ENCODE assay signal across 9 mouse cellular contexts in genomic region chr7:134550221-134550809, GRCm38 (mm10).
A peak's percentile ranks its signal among the peaks of the same experiment; 100 is the strongest.
DNase-seq lines count a peak whose midpoint lies in the region; ATAC-seq and TF ChIP-seq lines count a peak whose summit lies in the region.
"Had no signal": no experiment of that assay in that cellular context is flagged by ENCODE, and none has a peak within 500 bp of the region (broad histone marks: within the 10 kb centered on the region; RNA-seq: fewer than 3 reads in every experiment).

No protein-coding gene starts in this region.

- DNase-seq in heart, adult 2 months = peak; percentile 32 to 40
- peak; percentile 62 for DNase-seq in left cerebral cortex, postnatal 4 days
- peak; percentile 64 to 65 for DNase-seq in right cerebral cortex, postnatal 10 days (ENCODE audit: low spot score in 2 of 2)
- DNase-seq in MN1 (ENCODE audit: low spot score) = no peak
- no peak for DNase-seq in cerebellum, adult 8-10 months

- H3K4me2 ChIP-seq in heart, embryonic 12.5 days = no peak overlapping the region
- H3K4me2 ChIP-seq in forebrain, embryonic 15.5 days (replicated peaks) = peak overlapping the region; percentile 10; the same call in 1 of the 2 replicates
- no peak overlapping the region for H3K4me2 ChIP-seq in intestine, embryonic 16.5 days (ENCODE audit: low read depth, low read length)
- H3K4me2 ChIP-seq: liver, embryonic 15.5 days had no signal

- H3K4me1 ChIP-seq in heart, adult 2 months (ENCODE audit: control insufficient read depth, insufficient read depth, low read length) = peaks cover 2% of the 10 kb centered on the region
- peaks cover 16% of the 10 kb centered on the region for H3K4me1 ChIP-seq in heart, embryonic 12.5 days (replicated peaks)
- H3K4me1 ChIP-seq in forebrain, embryonic 15.5 days = peaks cover 31% of the 10 kb centered on the region
- peaks cover 6% of the 10 kb centered on the region; the same call in 1 of the 2 replicates for H3K4me1 ChIP-seq in intestine, embryonic 16.5 days (ENCODE audit: control insufficient read depth, insufficient read depth, low read length)
- H3K4me1 ChIP-seq: liver, embryonic 15.5 days had no signal

- H3K4me3 ChIP-seq in heart, adult 2 months = no peak overlapping the region
- H3K4me3 ChIP-seq in heart, embryonic 12.5 days = no peak overlapping the region
- H3K4me3 ChIP-seq in forebrain, embryonic 15.5 days = no peak overlapping the region
- H3K4me3 ChIP-seq in intestine, embryonic 16.5 days (ENCODE audit: low read length) = no peak overlapping the region
- H3K4me3 ChIP-seq: liver, embryonic 15.5 days had no signal

- 0 out of 2 replicates have a peak, but pooled peaks cover 7% of the 10 kb centered on the region for H3K9me3 ChIP-seq in heart, embryonic 12.5 days (replicated peaks)
- H3K9me3 ChIP-seq in forebrain, embryonic 15.5 days = no peaks in the 10 kb centered on the region
- no peaks in the 10 kb centered on the region for H3K9me3 ChIP-seq in intestine, embryonic 16.5 days (ENCODE audit: control insufficient read depth, low read length)
- H3K9me3 ChIP-seq: liver, embryonic 15.5 days had no signal

- H3K36me3 ChIP-seq in heart, adult 2 months (ENCODE audit: control insufficient read depth, insufficient read depth, low read length) = no peaks in the 10 kb centered on the region
- H3K36me3 ChIP-seq in heart, embryonic 12.5 days = no peaks in the 10 kb centered on the region
- no peaks in the 10 kb centered on the region for H3K36me3 ChIP-seq in forebrain, embryonic 15.5 days
- no peaks in the 10 kb centered on the region for H3K36me3 ChIP-seq in intestine, embryonic 16.5 days (ENCODE audit: control insufficient read depth, insufficient read depth, low read length)
- H3K36me3 ChIP-seq: liver, embryonic 15.5 days had no signal

- no peak overlapping the region for H3K27ac ChIP-seq in heart, adult 2 months
- no peak overlapping the region for H3K27ac ChIP-seq in heart, embryonic 12.5 days (ENCODE audit: poor library complexity, severe bottlenecking)
- peak overlapping the region; percentile 32; the same call in 1 of the 2 replicates for H3K27ac ChIP-seq in forebrain, embryonic 15.5 days (replicated peaks)
- H3K27ac ChIP-seq in intestine, embryonic 16.5 days (ENCODE audit: low read length) = no peak overlapping the region
- H3K27ac ChIP-seq: liver, embryonic 15.5 days had no signal

- WGBS in heart, adult 2 months = 26% methylated on average over 7 of the region's 7 CpGs
- WGBS in heart, embryonic 12.5 days = 28% methylated on average over 7 of the region's 7 CpGs
- 20% methylated on average over 7 of the region's 7 CpGs for WGBS in forebrain, embryonic 15.5 days
- 40% methylated on average over 7 of the region's 7 CpGs for WGBS in intestine, embryonic 16.5 days

- H3K9ac ChIP-seq in heart, adult 2 months (ENCODE audit: low read depth, low read length) = no peak overlapping the region
- H3K9ac ChIP-seq in heart, embryonic 12.5 days = no peak overlapping the region
- H3K9ac ChIP-seq in forebrain, embryonic 15.5 days (replicated peaks) = no peak overlapping the region
- H3K9ac ChIP-seq in intestine, embryonic 16.5 days (ENCODE audit: low read depth, low read length) = no peak overlapping the region
- H3K9ac ChIP-seq: liver, embryonic 15.5 days had no signal

- intact Hi-C loops in heart, adult 2 months (cut with DNase I) = no loop called here
- intact Hi-C loops in left cerebral cortex, postnatal 4 days (cut with DNase I) = no loop called here

- H3K27me3 ChIP-seq in heart, adult 2 months (ENCODE audit: control insufficient read depth, insufficient read depth, low read length) = no peaks in the 10 kb centered on the region
- no peaks in the 10 kb centered on the region for H3K27me3 ChIP-seq in heart, embryonic 12.5 days (replicated peaks)
- no peaks in the 10 kb centered on the region for H3K27me3 ChIP-seq in forebrain, embryonic 15.5 days
- no peaks in the 10 kb centered on the region for H3K27me3 ChIP-seq in intestine, embryonic 16.5 days (replicated peaks; ENCODE audit: control insufficient read depth, insufficient read depth, low read length)
- H3K27me3 ChIP-seq: liver, embryonic 15.5 days had no signal

- TF ChIP-seq POLR2A in heart, adult 2 months (IDR thresholded peaks at IDR 0.05; ENCODE audit: insufficient read depth, low read depth, low read length) = no peak

- TF ChIP-seq CTCF in heart, adult 2 months (IDR thresholded peaks at IDR 0.05) = no peak

- ATAC-seq in heart, embryonic 12.5 days (ENCODE audit: insufficient number of reproducible peaks, low FRiP score) = no peak
- ATAC-seq in forebrain, embryonic 15.5 days (replicated peaks) = peak; percentile 93
- peak; percentile 83 for ATAC-seq in intestine, embryonic 16.5 days

- TF ChIP-seq EP300 in heart, adult 2 months (IDR thresholded peaks at IDR 0.05; ENCODE audit: insufficient read depth, low read depth, low read length) = no peak

- H3K79me2 ChIP-seq in heart, adult 2 months (replicated peaks; ENCODE audit: control insufficient read depth, insufficient read depth, low read length) = no peaks in the 10 kb centered on the region

Comparison
In these comparisons a context has a peak if more than half of its experiments do, and no peak if none do; other contexts are left out.
1. DNase-seq: peak in heart, adult 2 months (2 of 2), left cerebral cortex, postnatal 4 days (single experiment) and right cerebral cortex, postnatal 10 days (2 of 2); none in MN1 (single experiment) and cerebellum, adult 8-10 months (single experiment).